Mouse (Mus musculus) fibroblast of lung, adult 2 months (primary cell): ENCODE measurements at regions not wholly inside any gene's neighbourhood (a gene's known extent, or its start where the extent isn't known, plus 50 kb on each side); places are given as distances from the start of the nearest gene placed in this dataset.

ENCODE experiments used
- DNase-seq: peaks from one replicate; pipeline ENCODE4 v3.0.0-alpha.2; 2011; ENCODE audit warnings: low read depth

- peak; percentile 15 for DNase-seq
These were observed 122.8 kb upstream of the Vegfc start for GRCm38 (mm10) chr8:53954476-53955158.

- no peak for DNase-seq
These were observed 121.3 kb upstream of the Vegfc start for GRCm38 (mm10) chr8:53956148-53956547.

- no peak for DNase-seq
These were observed 118.9 kb upstream of the Vegfc start for GRCm38 (mm10) chr8:53958548-53958947.

- no peak for DNase-seq
These were observed 114.4 kb upstream of the Vegfc start for GRCm38 (mm10) chr8:53962993-53963392.

- no peak for DNase-seq
These were observed 93.1 kb upstream of the Vegfc start for GRCm38 (mm10) chr8:53984296-53984695.

GRCm38 (mm10) chr8:53985685-53986084, 91.7 kb upstream of the Vegfc start:
- DNase-seq, result no peak

GRCm38 (mm10) chr8:53994208-53994607, 83.2 kb upstream of the Vegfc start:
- no peak for DNase-seq

- DNase-seq, result peak; percentile 14
These were observed 79.9 kb upstream of the Vegfc start for GRCm38 (mm10) chr8:53997461-53997860.

- DNase-seq, result no peak
These were observed 74.5 kb upstream of the Vegfc start for GRCm38 (mm10) chr8:54002948-54003347.

- DNase-seq, result no peak
These were observed 63.3 kb upstream of the Vegfc start for GRCm38 (mm10) chr8:54014096-54014495.

GRCm38 (mm10) chr8:54018535-54019165, 58.8 kb upstream of the Vegfc start:
- no peak for DNase-seq
